Mouse (Mus musculus) intestine, embryonic 14.5 days (tissue): ENCODE results near the gene Nol10. TPM values are rescaled to one million over a fixed set of nuclear protein-coding genes. Genes with fewer than 3 reads are reported as not detected.
A peak's percentile ranks its signal among the peaks of the same experiment; 100 is the strongest.

ENCODE experiments used
- ATAC-seq: fragments of 200-750 bp; cut with Nextera tagmentation; replicated peaks from 2 replicates; pipeline ENCODE4 v1.8.0; 2017; ENCODE audit warnings: low read depth, moderate number of reproducible peaks, moderate TSS enrichment, moderate library complexity; ENCODE audit not compliant: low FRiP score, low TSS enrichment
- DNase-seq: peaks from one replicate; pipeline ENCODE4 v3.0.0-alpha.2; 2018; ENCODE audit warnings: low spot score
- H3K27ac ChIP-seq: fragments of 300-500 bp; sonication (generic); 2 replicates; pipeline ENCODE4 v1.5.1; 2014; ENCODE audit warnings: low read depth, mild to moderate bottlenecking, control low read depth
- H3K27me3 ChIP-seq: fragments of 300-500 bp; sonication (generic); replicated peaks from 2 replicates; pipeline ENCODE4 v1.6.1; 2014; ENCODE audit warnings: low read length, control low read depth; ENCODE audit not compliant: control insufficient read depth, insufficient read depth
- H3K36me3 ChIP-seq: fragments of 300-500 bp; sonication (generic); 2 replicates; pipeline ENCODE4 v1.6.1; 2014; ENCODE audit warnings: low read length, control low read depth; ENCODE audit not compliant: control insufficient read depth, insufficient read depth
- H3K4me1 ChIP-seq: fragments of 300-500 bp; sonication (generic); replicated peaks from 2 replicates; pipeline ENCODE4 v1.6.1; 2014; ENCODE audit warnings: low read length, control low read depth, mixed read lengths; ENCODE audit not compliant: control insufficient read depth, insufficient read depth
- H3K4me2 ChIP-seq: fragments of 300-500 bp; sonication (generic); 2 replicates; pipeline ENCODE4 v1.6.1; 2014; ENCODE audit warnings: low read length
- H3K4me3 ChIP-seq: fragments of 300-500 bp; sonication (generic); 2 replicates; pipeline ENCODE4 v1.5.1; 2014; ENCODE audit warnings: low read depth, low read length, control low read depth, mixed read lengths
- H3K9ac ChIP-seq: fragments of 300-500 bp; sonication (generic); 2 replicates; pipeline ENCODE4 v1.6.1; 2014; ENCODE audit warnings: mild to moderate bottlenecking, low read length
- H3K9me3 ChIP-seq: fragments of 300-500 bp; sonication (generic); 2 replicates; pipeline ENCODE4 v1.6.1; 2016; ENCODE audit warnings: low read length, control low read depth; ENCODE audit not compliant: control insufficient read depth
- WGBS: fragments of 180-500 bp; shearing (Covaris S2); extraction: QIAGEN DNeasy Blood & Tissue Kit; methylation state at CpG from one replicate; pipeline ENCODE4 v1.1.7; 2014; 5-methylcytosine and 5-hydroxymethylcytosine counted together
- polyA plus RNA-seq: library from polyadenylated mRNA; unstranded; fragments of >200 nt; fragmentation: Nextera tagmentation; extraction: Ambion mirVana; gene quantifications from 2 replicates; pipeline ENCODE4 v1.2.1, GENCODE M21; 2014

The Nol10 gene
- polyA plus RNA-seq, 1 experiment from 2014 or later = 20.0 TPM

GRCm38 (mm10) chr12:17324549-17325470 is 23.4 kb upstream of the Nol10 start:
- Histone ChIP-seq H3K9me3 (no peaks in the 10 kb centered on the region), H3K9ac (0 out of 2 replicates have a peak overlapping the region, but pooled peaks have one; percentile 27), H3K4me3 (peak overlapping the region; percentile 42), H3K27me3 (peaks cover 35% of the 10 kb centered on the region), H3K4me2 (peak overlapping the region; percentile 80), H3K36me3 (no peaks in the 10 kb centered on the region), H3K27ac (no peak overlapping the region), H3K4me1 (no peaks in the 10 kb centered on the region)
- WGBS = 5% methylated on average over 51 of the region's 51 CpGs
- DNase-seq (peak; percentile 59), ATAC-seq (0 out of 2 replicates have a peak, but pooled peaks have one; percentile 55)

GRCm38 (mm10) chr12:17329259-17329658 is 19.0 kb upstream of the Nol10 start, which contains the start of gene Atp6v1c2:
TSS of gene Atp6v1c2 (minus strand) at chr12:17329359.
- Histone ChIP-seq H3K36me3 (no peaks in the 10 kb centered on the region), H3K9ac (no peak within 1 kb of the TSS), H3K27ac (no peak within 1 kb of the TSS), H3K4me1 (no peaks in the 10 kb centered on the region), H3K4me3 (no peak within 1 kb of the TSS), H3K27me3 (peaks cover 14% of the 10 kb centered on the region), H3K9me3 (no peaks in the 10 kb centered on the region), H3K4me2 (no peak within 1 kb of the TSS)
- ATAC-seq (no peak), DNase-seq (no peak)
- WGBS = 77% methylated on average over 3 of the region's 3 CpGs

- H3K9ac ChIP-seq = no peak overlapping the region
- ATAC-seq = no peak
- no peaks in the 10 kb centered on the region for H3K9me3 ChIP-seq
- no peaks in the 10 kb centered on the region for H3K27me3 ChIP-seq
- no peak overlapping the region for H3K4me3 ChIP-seq
- H3K27ac ChIP-seq = no peak overlapping the region
- H3K36me3 ChIP-seq = no peaks in the 10 kb centered on the region
- H3K4me1 ChIP-seq = no peaks in the 10 kb centered on the region
- DNase-seq = no peak
- 35% methylated on average over 1 of the region's 1 CpGs for WGBS
- no peak overlapping the region for H3K4me2 ChIP-seq
Observed at GRCm38 (mm10) chr12:17333459-17333858, 14.8 kb upstream of the Nol10 start.

- DNase-seq (no peak), ATAC-seq (no peak)
- H3K9ac ChIP-seq = no peak overlapping the region
- H3K9me3 ChIP-seq = no peaks in the 10 kb centered on the region
- no peaks in the 10 kb centered on the region for H3K4me1 ChIP-seq
- no peak overlapping the region for H3K4me2 ChIP-seq
- H3K36me3 ChIP-seq = no peaks in the 10 kb centered on the region
- no peak overlapping the region for H3K4me3 ChIP-seq
- no peaks in the 10 kb centered on the region for H3K27me3 ChIP-seq
- WGBS = 70% methylated on average over 2 of the region's 2 CpGs
- H3K27ac ChIP-seq = no peak overlapping the region
Observed at GRCm38 (mm10) chr12:17338338-17338737, 9.9 kb upstream of the Nol10 start.

GRCm38 (mm10) chr12:17339114-17339905 is 8.9 kb upstream of the Nol10 start:
- Histone ChIP-seq H3K9me3 (no peaks in the 10 kb centered on the region), H3K36me3 (no peaks in the 10 kb centered on the region), H3K4me1 (no peaks in the 10 kb centered on the region), H3K27me3 (no peaks in the 10 kb centered on the region), H3K4me3 (no peak overlapping the region), H3K9ac (no peak overlapping the region), H3K4me2 (no peak overlapping the region), H3K27ac (no peak overlapping the region)
- DNase-seq (no peak), ATAC-seq (no peak)
- 70% methylated on average over 3 of the region's 3 CpGs for WGBS

GRCm38 (mm10) chr12:17347327-17348047 is 771 bp upstream of the Nol10 start:
- DNase-seq = peak; percentile 71
- ATAC-seq = peak; percentile 73

GRCm38 (mm10) chr12:17350106-17350505 is 1.8 kb downstream of the Nol10 start:
- Histone ChIP-seq H3K4me2 (no peak overlapping the region), H3K9me3 (no peaks in the 10 kb centered on the region), H3K4me1 (peaks cover 12% of the 10 kb centered on the region), H3K9ac (no peak overlapping the region), H3K27ac (no peak overlapping the region), H3K4me3 (no peak overlapping the region), H3K27me3 (no peaks in the 10 kb centered on the region), H3K36me3 (peaks cover 43% of the 10 kb centered on the region)
- ATAC-seq (no peak), DNase-seq (no peak)

More at GRCm38 (mm10) chr12:17347327-17348047, 771 bp upstream of the Nol10 start:
- WGBS = 39% methylated on average over 11 of the region's 11 CpGs
- Histone ChIP-seq H3K4me1 (peaks cover 12% of the 10 kb centered on the region), H3K36me3 (peaks cover 18% of the 10 kb centered on the region), H3K9ac (peak overlapping the region; percentile 83), H3K27me3 (no peaks in the 10 kb centered on the region), H3K4me3 (peak overlapping the region; percentile 94), H3K4me2 (peak overlapping the region; percentile 96), H3K27ac (peak overlapping the region; percentile 51; the same call in 1 of the 2 replicates), H3K9me3 (no peaks in the 10 kb centered on the region)

- Histone ChIP-seq H3K27ac (no peak overlapping the region), H3K36me3 (peaks cover 85% of the 10 kb centered on the region), H3K4me2 (no peak overlapping the region), H3K4me3 (no peak overlapping the region), H3K9me3 (no peaks in the 10 kb centered on the region), H3K27me3 (no peaks in the 10 kb centered on the region), H3K4me1 (no peaks in the 10 kb centered on the region), H3K9ac (no peak overlapping the region)
- WGBS = 81% methylated on average over 4 of the region's 4 CpGs
- ATAC-seq (no peak), DNase-seq (no peak)
Observed at GRCm38 (mm10) chr12:17356853-17357252, 8.6 kb downstream of the Nol10 start.
